Mouse (Mus musculus): ENCODE measurements around the gene Hes7. TPM values are rescaled to one million over a fixed set of nuclear protein-coding genes. Genes with fewer than 3 reads are reported as not detected.

The Hes7 gene
- polyA plus RNA-seq, 1 experiment from 2014 or later, result 0.58 TPM

Other genes starting within 250 kb of the Hes7 start
- gene Ndel1, start 248.5 kb upstream of the Hes7 start, polyA plus RNA-seq (2015; fragmentation: Nextera tagmentation; extraction: Ambion mirVana), result 124 and 128 TPM in 2 replicates
- 4.2 and 5.1 TPM in 2 replicates for gene Rnf222, start 231.9 kb upstream of the Hes7 start, polyA plus RNA-seq (2015; fragmentation: Nextera tagmentation; extraction: Ambion mirVana)
- gene Rpl26, start 218.8 kb upstream of the Hes7 start, polyA plus RNA-seq (2015; fragmentation: Nextera tagmentation; extraction: Ambion mirVana), result 838 and 986 TPM in 2 replicates
- not detected in 2 replicates for gene Odf4, start 193.3 kb upstream of the Hes7 start, polyA plus RNA-seq (2015; fragmentation: Nextera tagmentation; extraction: Ambion mirVana)
- gene Arhgef15, start 162.9 kb upstream of the Hes7 start, polyA plus RNA-seq (2015; fragmentation: Nextera tagmentation; extraction: Ambion mirVana), result 7.8 and 8.8 TPM in 2 replicates
- gene Slc25a35, start 152.3 kb upstream of the Hes7 start, polyA plus RNA-seq (2015; fragmentation: Nextera tagmentation; extraction: Ambion mirVana), result 2.1 and 2.3 TPM in 2 replicates
- 39.0 and 42.1 TPM in 2 replicates for gene Rangrf, start 145.2 kb upstream of the Hes7 start, polyA plus RNA-seq (2015; fragmentation: Nextera tagmentation; extraction: Ambion mirVana)
- 23.6 and 25.0 TPM in 2 replicates for gene Pfas, start 111.9 kb upstream of the Hes7 start, polyA plus RNA-seq (2015; fragmentation: Nextera tagmentation; extraction: Ambion mirVana)
- gene Ctc1, start 104.5 kb upstream of the Hes7 start, polyA plus RNA-seq (2015; fragmentation: Nextera tagmentation; extraction: Ambion mirVana), result 42.5 TPM in 2 replicates
- gene Aurkb, start 74.8 kb upstream of the Hes7 start, polyA plus RNA-seq (2015; fragmentation: Nextera tagmentation; extraction: Ambion mirVana), result 111 and 121 TPM in 2 replicates
- gene Borcs6, start 60.7 kb upstream of the Hes7 start, polyA plus RNA-seq (2015; fragmentation: Nextera tagmentation; extraction: Ambion mirVana), result 12.9 and 13.7 TPM in 2 replicates
- 64.8 and 65.5 TPM in 2 replicates for gene Tmem107, start 49.6 kb upstream of the Hes7 start, polyA plus RNA-seq (2015; fragmentation: Nextera tagmentation; extraction: Ambion mirVana)
- gene Vamp2, start 31.9 kb upstream of the Hes7 start, polyA plus RNA-seq (2015; fragmentation: Nextera tagmentation; extraction: Ambion mirVana), result 95.0 and 103 TPM in 2 replicates
- 24.3 and 28.9 TPM in 2 replicates for gene Per1, start 25.2 kb upstream of the Hes7 start, polyA plus RNA-seq (2015; fragmentation: Nextera tagmentation; extraction: Ambion mirVana)
- 0.40 and 0.49 TPM in 2 replicates for gene 9130213A22Rik, start 2.2 kb downstream of the Hes7 start, polyA plus RNA-seq (2015; fragmentation: Nextera tagmentation; extraction: Ambion mirVana)
- gene Aloxe3, start 5.5 kb downstream of the Hes7 start, polyA plus RNA-seq (2015; fragmentation: Nextera tagmentation; extraction: Ambion mirVana), result 11.7 and 14.9 TPM in 2 replicates
- gene Alox12b, start 36.6 kb downstream of the Hes7 start, polyA plus RNA-seq (2015; fragmentation: Nextera tagmentation; extraction: Ambion mirVana), result 53.5 and 60.5 TPM in 2 replicates
- gene Alox8, start 77.4 kb downstream of the Hes7 start, polyA plus RNA-seq (2015; fragmentation: Nextera tagmentation; extraction: Ambion mirVana), result 0.12 and 0.20 TPM in 2 replicates
- gene Gucy2e, start 116.6 kb downstream of the Hes7 start, polyA plus RNA-seq (2015; fragmentation: Nextera tagmentation; extraction: Ambion mirVana), result 0.22 TPM in 1 of 2 replicates, not detected in the other
- gene Cntrob, start 203.4 kb downstream of the Hes7 start, polyA plus RNA-seq (2015; fragmentation: Nextera tagmentation; extraction: Ambion mirVana), result 18.8 and 20.6 TPM in 2 replicates
- gene Trappc1, start 203.6 kb downstream of the Hes7 start, polyA plus RNA-seq (2015; fragmentation: Nextera tagmentation; extraction: Ambion mirVana), result 144 and 145 TPM in 2 replicates
- 2.2 and 2.3 TPM in 2 replicates for gene Kcnab3, start 205.9 kb downstream of the Hes7 start, polyA plus RNA-seq (2015; fragmentation: Nextera tagmentation; extraction: Ambion mirVana)
- gene Rnf227, start 220.1 kb downstream of the Hes7 start, polyA plus RNA-seq (2015; fragmentation: Nextera tagmentation; extraction: Ambion mirVana), result 15.6 and 17.2 TPM in 2 replicates
- 77.4 and 89.3 TPM in 2 replicates for gene Chd3, start 249.0 kb downstream of the Hes7 start, polyA plus RNA-seq (2015; fragmentation: Nextera tagmentation; extraction: Ambion mirVana)